In the genomic region with DNA sequence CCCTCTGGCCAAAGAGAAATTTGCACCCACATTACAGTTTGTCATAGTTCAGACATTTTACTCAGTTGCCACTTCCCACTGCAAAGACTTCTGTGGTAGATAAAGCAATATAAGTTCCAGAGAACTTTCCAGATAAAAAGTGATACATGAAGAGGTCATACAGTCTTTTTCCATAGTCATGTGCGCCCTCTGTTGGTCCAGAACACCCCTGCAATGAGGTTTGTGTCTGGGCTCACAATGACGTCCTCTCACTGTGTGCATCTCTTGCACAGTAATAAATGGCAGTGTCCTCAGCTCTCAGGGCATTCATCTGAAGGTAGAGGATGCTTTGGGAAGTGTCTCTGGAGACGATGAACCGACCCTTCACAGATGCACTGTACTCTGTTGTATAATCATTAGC, we compare ENCODE assay signal across 18 mouse cellular contexts.
A peak's percentile ranks its signal among the peaks of the same experiment; 100 is the strongest.
DNase-seq lines count a peak whose midpoint lies in the region; ATAC-seq and TF ChIP-seq lines count a peak whose summit lies in the region.
"Had no signal": no experiment of that assay in that cellular context is flagged by ENCODE, and none has a peak within 500 bp of the region (broad histone marks: within the 10 kb centered on the region; RNA-seq: fewer than 3 reads in every experiment).

No protein-coding gene starts in this region.

- no peak for TF ChIP-seq POLR2A in liver, adult 2 months (IDR thresholded peaks at IDR 0.05; ENCODE audit: extremely low read depth, insufficient read depth, low read length)

- ATAC-seq in liver, embryonic 12.5 days, result no peak
- no peak for ATAC-seq in Patski
- ATAC-seq in midbrain, embryonic 16.5 days, result no peak

- no peaks in the 10 kb centered on the region for H3K27me3 ChIP-seq in liver, adult 2 months (ENCODE audit: control insufficient read depth, insufficient read depth, low read length)
- no peaks in the 10 kb centered on the region for H3K27me3 ChIP-seq in liver, embryonic 12.5 days (replicated peaks)
- H3K27me3 ChIP-seq in Patski, result no peaks in the 10 kb centered on the region
- H3K27me3 ChIP-seq in splenic B cell, adult 2 months (ENCODE audit: control insufficient read depth, insufficient read depth, low read length, poor library complexity, severe bottlenecking), result no peaks in the 10 kb centered on the region
- H3K27me3 ChIP-seq in midbrain, embryonic 16.5 days (ENCODE audit: control insufficient read depth, insufficient read depth, low read depth, low read length), result no peaks in the 10 kb centered on the region
- H3K27me3 ChIP-seq: embryonic facial prominence, embryonic 15.5 days; heart, embryonic 15.5 days; limb, embryonic 15.5 days; lung, embryonic 15.5 days; neural tube, embryonic 12.5 days had no signal

- in situ Hi-C loops in Patski (cut with MboI; ENCODE audit: low pct_unique_long_range_greater_than_20kb), result no loop called here

- WGBS in liver, adult 2 months, result 21% methylated on average over 4 of the region's 4 CpGs
- WGBS in liver, embryonic 12.5 days (ENCODE audit: insufficient replicate concordance), result 29% methylated on average over 4 of the region's 4 CpGs
- 47% methylated on average over 4 of the region's 4 CpGs for WGBS in midbrain, embryonic 16.5 days

- no peaks in the 10 kb centered on the region for H3K79me2 ChIP-seq in liver, adult 2 months (ENCODE audit: control insufficient read depth, insufficient read depth, low read length)

- no peaks in the 10 kb centered on the region for H3K9me3 ChIP-seq in liver, embryonic 12.5 days (replicated peaks)
- no peaks in the 10 kb centered on the region; the same call in 1 of the 2 replicates for H3K9me3 ChIP-seq in midbrain, embryonic 16.5 days (replicated peaks; ENCODE audit: control insufficient read depth, low read length, poor library complexity, severe bottlenecking)
- H3K9me3 ChIP-seq: embryonic facial prominence, embryonic 15.5 days; heart, embryonic 15.5 days; limb, embryonic 15.5 days; lung, embryonic 15.5 days; neural tube, embryonic 12.5 days had no signal

- CTCF ChIA-PET in Patski (lab: Charles Lee), result interaction anchor here (1.0 kb wide), 1 partner anchor 8 kb away, joined by 4 read pairs; no protein-coding TSS in a partner anchor

- no peak overlapping the region for H3K4me2 ChIP-seq in liver, embryonic 12.5 days
- no peak overlapping the region for H3K4me2 ChIP-seq in midbrain, embryonic 16.5 days (ENCODE audit: low read length)
- H3K4me2 ChIP-seq: embryonic facial prominence, embryonic 15.5 days; heart, embryonic 15.5 days; limb, embryonic 15.5 days; lung, embryonic 15.5 days; neural tube, embryonic 12.5 days had no signal

- no peaks in the 10 kb centered on the region for H3K4me1 ChIP-seq in liver, adult 2 months (ENCODE audit: control insufficient read depth, insufficient read depth, low read length)
- no peaks in the 10 kb centered on the region for H3K4me1 ChIP-seq in liver, embryonic 12.5 days
- H3K4me1 ChIP-seq in midbrain, embryonic 16.5 days (ENCODE audit: control insufficient read depth, insufficient read depth, low read length), result no peaks in the 10 kb centered on the region
- H3K4me1 ChIP-seq: embryonic facial prominence, embryonic 15.5 days; forebrain, embryonic 10.5 days; heart, embryonic 15.5 days; limb, embryonic 15.5 days; lung, embryonic 15.5 days; neural tube, embryonic 12.5 days had no signal

- H3K36me3 ChIP-seq in liver, adult 2 months (ENCODE audit: control insufficient read depth, insufficient read depth, low read length), result no peaks in the 10 kb centered on the region
- H3K36me3 ChIP-seq in liver, embryonic 12.5 days, result no peaks in the 10 kb centered on the region
- no peaks in the 10 kb centered on the region for H3K36me3 ChIP-seq in splenic B cell, adult 2 months (ENCODE audit: control insufficient read depth, insufficient read depth, low read length, poor library complexity, severe bottlenecking)
- no peaks in the 10 kb centered on the region for H3K36me3 ChIP-seq in midbrain, embryonic 16.5 days (ENCODE audit: control insufficient read depth, insufficient read depth, low read length)
- H3K36me3 ChIP-seq: embryonic facial prominence, embryonic 15.5 days; forebrain, embryonic 10.5 days; heart, embryonic 15.5 days; limb, embryonic 15.5 days; lung, embryonic 15.5 days; neural tube, embryonic 12.5 days had no signal

- peak; percentile 20; the same call in 1 of the 2 replicates for TF ChIP-seq CTCF in liver, adult 2 months (IDR thresholded peaks at IDR 0.05; ENCODE audit: low read depth, low read length)
- peak; percentile 40 for TF ChIP-seq CTCF in Patski (IDR thresholded peaks at IDR 0.05)
- no peak for TF ChIP-seq CTCF in layer of hippocampus, adult 2 months (conservative IDR thresholded peaks at IDR 0.05)

- no peak for DNase-seq in liver, adult 2 months (ENCODE audit: extremely low read depth, low read depth, low spot score)
- DNase-seq in ES-CJ7 (ENCODE audit: low read depth, low spot score) (peak; percentile 45), Patski (ENCODE audit: low read depth, low spot score) (no peak)
- DNase-seq in splenic B cell, adult 2 months (ENCODE audit: low read depth, low spot score), result peak; percentile 24
- no peak for DNase-seq in layer of hippocampus, adult 2 months (ENCODE audit: low spot score in 2 of 2)
- DNase-seq: adrenal gland, postnatal 25 days; cerebellum, adult 18-20 months; heart, adult 2 months; spleen, adult 18-20 months; thymus, postnatal 14 days had no signal

- no peak overlapping the region for H3K4me3 ChIP-seq in liver, adult 2 months (ENCODE audit: insufficient read depth, low read depth, low read length)
- H3K4me3 ChIP-seq in liver, embryonic 12.5 days, result no peak overlapping the region
- no peak overlapping the region for H3K4me3 ChIP-seq in layer of hippocampus, adult 2 months
- H3K4me3 ChIP-seq in midbrain, embryonic 16.5 days (ENCODE audit: low read depth, low read length), result no peak overlapping the region
- H3K4me3 ChIP-seq: embryonic facial prominence, embryonic 15.5 days; forebrain, embryonic 10.5 days; heart, adult 2 months; heart, embryonic 15.5 days; limb, embryonic 15.5 days; lung, embryonic 15.5 days; neural tube, embryonic 12.5 days had no signal

- H3K9ac ChIP-seq in liver, adult 2 months (ENCODE audit: low read depth, low read length), result no peak overlapping the region
- no peak overlapping the region for H3K9ac ChIP-seq in liver, embryonic 12.5 days
- H3K9ac ChIP-seq in midbrain, embryonic 16.5 days (ENCODE audit: low read depth, low read length), result no peak overlapping the region
- H3K9ac ChIP-seq: embryonic facial prominence, embryonic 15.5 days; heart, embryonic 15.5 days; limb, embryonic 15.5 days; lung, embryonic 15.5 days; neural tube, embryonic 12.5 days had no signal

- POLR2A ChIA-PET in Patski (lab: Charles Lee), result no interaction called here

- H3K27ac ChIP-seq in liver, adult 2 months (replicated peaks; ENCODE audit: insufficient read depth, low read depth, low read length), result no peak overlapping the region
- no peak overlapping the region for H3K27ac ChIP-seq in liver, embryonic 12.5 days
- H3K27ac ChIP-seq in layer of hippocampus, adult 2 months, result no peak overlapping the region
- H3K27ac ChIP-seq in midbrain, embryonic 16.5 days (ENCODE audit: low read length), result no peak overlapping the region
- H3K27ac ChIP-seq: embryonic facial prominence, embryonic 15.5 days; forebrain, embryonic 10.5 days; heart, adult 2 months; heart, embryonic 15.5 days; limb, embryonic 15.5 days; lung, embryonic 15.5 days; neural tube, embryonic 12.5 days had no signal

Comparison
In these comparisons a context has a peak if more than half of its experiments do, and no peak if none do; other contexts are left out.
1. DNase-seq: peak in ES-CJ7 (single experiment) and splenic B cell, adult 2 months (single experiment); none in liver, adult 2 months (single experiment), Patski (single experiment) and layer of hippocampus, adult 2 months (0 of 2).